Mouse (Mus musculus) forebrain, embryonic 14.5 days (tissue): ENCODE results near the gene Cytl1. TPM values are rescaled to one million over a fixed set of nuclear protein-coding genes. Genes with fewer than 3 reads are reported as not detected.

ENCODE experiments used
- ATAC-seq: fragments of 200-750 bp; cut with Nextera tagmentation; 2 replicates; pipeline ENCODE4 v1.8.0; 2017; ENCODE audit warnings: mild to moderate bottlenecking, moderate library complexity
- DNase-seq: peaks from one replicate; pipeline ENCODE4 v3.0.0-alpha.2; 2015; ENCODE audit warnings: low spot score
- H3K27ac ChIP-seq: fragments of 300-500 bp; sonication (generic); 2 replicates; pipeline ENCODE4 v1.5.1; 2014; ENCODE audit warnings: low read depth, mild to moderate bottlenecking, control low read depth, low read length, moderate library complexity
- H3K27me3 ChIP-seq: fragments of 300-500 bp; sonication (generic); replicated peaks from 2 replicates; pipeline ENCODE4 v1.6.1; 2014; ENCODE audit warnings: low read length, control low read depth, mixed read lengths; ENCODE audit not compliant: control insufficient read depth, insufficient read depth
- H3K36me3 ChIP-seq: fragments of 300-500 bp; sonication (generic); 2 replicates; pipeline ENCODE4 v1.6.1; 2014; ENCODE audit warnings: low read length, control low read depth; ENCODE audit not compliant: control insufficient read depth, insufficient read depth
- H3K4me1 ChIP-seq: fragments of 300-500 bp; sonication (generic); 2 replicates; pipeline ENCODE4 v1.6.1; 2014; ENCODE audit warnings: antibody characterized with exemption, low read length, control low read depth; ENCODE audit not compliant: control insufficient read depth, insufficient read depth
- H3K4me2 ChIP-seq: fragments of 300-500 bp; sonication (generic); 2 replicates; pipeline ENCODE4 v1.6.1; 2014; ENCODE audit warnings: mild to moderate bottlenecking, control low read depth, low read length
- H3K4me3 ChIP-seq: fragments of 300-500 bp; sonication (generic); 2 replicates; pipeline ENCODE4 v1.5.1; 2014; ENCODE audit warnings: low read depth, low read length, control low read depth
- H3K9ac ChIP-seq: fragments of 300-500 bp; sonication (generic); 2 replicates; pipeline ENCODE4 v1.6.1; 2014; ENCODE audit warnings: mild to moderate bottlenecking, low read length, control low read depth, moderate library complexity
- H3K9me3 ChIP-seq: fragments of 300-500 bp; sonication (generic); replicated peaks from 2 replicates; pipeline ENCODE4 v1.6.1; 2016; ENCODE audit warnings: low read length, control low read depth, mixed read lengths; ENCODE audit not compliant: control insufficient read depth
- WGBS: fragments of 180-500 bp; shearing (Covaris S2); extraction: QIAGEN DNeasy Blood & Tissue Kit; methylation state at CpG from one replicate; pipeline ENCODE4 v1.1.7; 2014; 5-methylcytosine and 5-hydroxymethylcytosine counted together
- polyA plus RNA-seq: library from polyadenylated mRNA; unstranded; fragments of >200 nt; fragmentation: Nextera tagmentation; extraction: Ambion mirVana; gene quantifications from 2 replicates; pipeline ENCODE4 v1.2.1, GENCODE M21; 2014

Gene Cytl1
- polyA plus RNA-seq, 1 experiment from 2014 or later = not detected

- Histone ChIP-seq H3K27me3 (no peaks in the 10 kb centered on the region; the same call in 1 of the 2 replicates), H3K9ac (peak overlapping the region; percentile 74), H3K4me2 (peak overlapping the region; percentile 71), H3K36me3 (no peaks in the 10 kb centered on the region), H3K9me3 (no peaks in the 10 kb centered on the region), H3K4me1 (no peaks in the 10 kb centered on the region), H3K27ac (no peak overlapping the region), H3K4me3 (peak overlapping the region; percentile 50)
- WGBS = under 1% methylated on average over 14 of the region's 14 CpGs
- DNase-seq = peak; percentile 79
- peak; percentile 60 for ATAC-seq
These were observed 17.8 kb upstream of the Cytl1 start for GRCm38 (mm10) chr5:37717384-37717963.

DNA sequence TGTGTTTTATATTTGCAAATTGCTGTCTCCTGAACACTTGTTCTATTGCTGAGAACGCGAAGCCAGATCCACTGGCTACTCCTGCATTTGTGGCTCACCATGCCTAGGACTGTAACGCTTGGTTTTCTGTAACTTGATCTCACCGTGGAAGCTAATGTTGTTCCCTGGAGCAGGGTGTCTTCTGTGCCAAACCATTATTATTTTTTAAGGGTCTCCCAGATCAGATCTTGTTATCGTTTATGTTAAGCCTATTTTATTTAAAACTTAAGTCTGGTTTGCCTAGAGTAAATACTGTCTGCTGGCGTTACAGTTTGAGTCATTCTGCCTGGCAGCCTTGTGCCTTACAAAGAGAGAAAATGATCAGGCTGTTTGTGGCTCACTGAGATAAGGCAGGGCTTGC, 14.6 kb upstream of the Cytl1 start:
- no peak overlapping the region for H3K4me2 ChIP-seq
- no peaks in the 10 kb centered on the region; the same call in 1 of the 2 replicates for H3K27me3 ChIP-seq
- H3K27ac ChIP-seq = no peak overlapping the region
- H3K4me1 ChIP-seq = no peaks in the 10 kb centered on the region
- no peak overlapping the region for H3K4me3 ChIP-seq
- no peaks in the 10 kb centered on the region for H3K36me3 ChIP-seq
- no peak for DNase-seq
- H3K9me3 ChIP-seq = no peaks in the 10 kb centered on the region
- H3K9ac ChIP-seq = no peak overlapping the region
- no peak for ATAC-seq
- WGBS = 45% methylated on average over 6 of the region's 6 CpGs

DNA sequence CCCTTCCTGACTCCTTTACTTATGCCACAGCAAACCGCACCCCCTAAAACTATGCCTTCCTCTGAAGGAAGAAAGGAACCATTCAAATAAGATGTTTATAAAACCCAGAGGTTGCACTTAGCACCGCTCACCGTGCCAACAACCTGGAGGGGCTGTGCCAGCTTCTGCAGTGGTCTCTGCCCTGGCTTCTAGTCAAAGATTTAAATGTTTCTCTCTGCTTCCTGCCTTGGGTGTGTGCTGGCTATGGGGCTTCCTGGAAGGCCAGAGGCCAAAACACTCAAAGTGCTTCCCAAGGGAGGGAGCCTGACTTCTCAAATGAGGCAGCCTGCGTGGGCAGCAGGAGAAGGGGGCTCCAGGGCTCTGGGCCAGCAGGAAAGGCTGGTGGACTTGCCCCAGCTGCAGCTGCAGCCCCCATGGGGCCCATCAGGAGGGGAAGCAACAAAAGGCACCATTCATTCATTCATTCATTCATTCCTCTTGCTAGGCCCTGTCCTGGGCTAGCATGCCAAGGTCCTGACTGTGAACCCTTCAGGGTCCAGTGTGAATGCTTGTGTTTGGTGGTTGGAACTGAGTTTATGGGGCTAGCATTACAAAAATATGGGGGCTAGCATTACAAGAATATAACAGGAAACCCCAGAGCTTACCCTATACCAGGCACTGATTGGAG, 10.0 kb upstream of the Cytl1 start:
- Histone ChIP-seq H3K4me2 (no peak overlapping the region), H3K36me3 (no peaks in the 10 kb centered on the region), H3K9ac (no peak overlapping the region), H3K4me1 (no peaks in the 10 kb centered on the region), H3K4me3 (no peak overlapping the region), H3K27ac (no peak overlapping the region), H3K27me3 (no peaks in the 10 kb centered on the region), H3K9me3 (no peaks in the 10 kb centered on the region)
- ATAC-seq (no peak), DNase-seq (no peak)
- 63% methylated on average over 4 of the region's 4 CpGs for WGBS

- Histone ChIP-seq H3K4me1 (no peaks in the 10 kb centered on the region), H3K9ac (no peak overlapping the region), H3K27ac (no peak overlapping the region), H3K4me3 (no peak overlapping the region), H3K9me3 (no peaks in the 10 kb centered on the region; the same call in 1 of the 2 replicates), H3K4me2 (no peak overlapping the region), H3K36me3 (no peaks in the 10 kb centered on the region), H3K27me3 (no peaks in the 10 kb centered on the region)
- 91% methylated on average over 2 of the region's 2 CpGs for WGBS
- ATAC-seq = no peak
- DNase-seq = no peak
These were observed 4.5 kb upstream of the Cytl1 start for GRCm38 (mm10) chr5:37730781-37731180.

GRCm38 (mm10) chr5:37736213-37736612, 894 bp downstream of the Cytl1 start:
- ATAC-seq = no peak
- Histone ChIP-seq H3K27ac (no peak overlapping the region), H3K4me1 (no peaks in the 10 kb centered on the region), H3K27me3 (no peaks in the 10 kb centered on the region), H3K9ac (no peak overlapping the region), H3K9me3 (no peaks in the 10 kb centered on the region; the same call in 1 of the 2 replicates), H3K36me3 (no peaks in the 10 kb centered on the region), H3K4me2 (no peak overlapping the region), H3K4me3 (no peak overlapping the region)
- peak; percentile 36 for DNase-seq
- WGBS = 52% methylated on average over 7 of the region's 7 CpGs

- ATAC-seq (no peak), DNase-seq (no peak)
- Histone ChIP-seq H3K4me1 (no peaks in the 10 kb centered on the region), H3K4me2 (no peak overlapping the region), H3K36me3 (no peaks in the 10 kb centered on the region), H3K27me3 (no peaks in the 10 kb centered on the region), H3K4me3 (no peak overlapping the region), H3K9me3 (no peaks in the 10 kb centered on the region; the same call in 1 of the 2 replicates), H3K9ac (no peak overlapping the region), H3K27ac (no peak overlapping the region)
- WGBS = 81% methylated on average over 13 of the region's 13 CpGs
These were observed 8.8 kb downstream of the Cytl1 start for GRCm38 (mm10) chr5:37743889-37744707.

DNA sequence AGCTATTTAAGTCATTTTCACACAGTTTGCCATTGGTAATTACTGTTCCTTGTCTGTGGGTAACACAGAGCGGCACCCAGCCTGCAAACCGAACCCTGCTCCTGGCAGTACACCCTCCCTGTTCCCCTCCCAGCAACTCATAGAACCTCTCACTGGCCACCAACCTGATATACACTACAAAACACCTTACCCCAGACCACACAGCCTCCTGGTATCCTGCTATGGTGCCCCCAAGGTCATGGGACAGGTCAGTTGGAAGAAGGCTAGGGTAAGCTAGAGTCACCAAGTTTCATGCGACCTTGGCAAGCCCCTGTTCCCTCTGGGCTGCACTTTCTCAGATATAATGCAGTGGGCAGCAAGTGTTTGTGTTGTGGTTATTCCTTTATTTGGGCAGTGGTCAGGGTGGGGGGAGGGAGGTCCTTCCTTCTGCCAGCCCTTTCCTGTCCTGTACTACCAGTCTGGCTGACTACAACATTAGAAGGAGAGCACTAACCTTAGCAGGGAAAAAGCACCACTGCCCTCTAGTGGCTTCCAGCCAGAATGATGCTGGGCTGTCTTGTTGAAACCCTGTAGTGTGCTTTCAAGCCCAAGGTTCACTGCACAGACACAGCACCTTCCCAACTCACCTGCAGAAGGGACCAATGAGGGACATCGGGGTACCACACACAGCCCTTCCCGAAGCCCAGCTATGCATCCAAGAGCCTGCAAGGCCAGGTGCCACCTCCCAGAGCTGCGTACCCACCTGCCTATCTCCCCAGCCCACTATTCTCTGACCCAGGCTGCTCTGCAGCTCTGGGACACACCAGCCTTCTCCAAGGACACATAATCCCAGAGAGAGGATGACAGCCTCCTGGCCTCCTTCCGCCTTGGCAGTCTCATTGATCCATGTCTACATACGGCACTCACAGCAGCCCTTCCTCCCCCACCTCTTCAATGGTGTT, 17.0 kb downstream of the Cytl1 start:
- WGBS = 64% methylated on average over 8 of the region's 8 CpGs
- Histone ChIP-seq H3K4me3 (no peak overlapping the region), H3K9ac (no peak overlapping the region), H3K27me3 (no peaks in the 10 kb centered on the region), H3K27ac (no peak overlapping the region), H3K9me3 (no peaks in the 10 kb centered on the region), H3K4me2 (no peak overlapping the region), H3K36me3 (no peaks in the 10 kb centered on the region), H3K4me1 (no peaks in the 10 kb centered on the region)
- DNase-seq (peak; percentile 87), ATAC-seq (peak; percentile 80; the same call in 1 of the 2 replicates)

- H3K27ac ChIP-seq = no peak overlapping the region
- no peak for DNase-seq
- 81% methylated on average over 7 of the region's 7 CpGs for WGBS
- no peaks in the 10 kb centered on the region for H3K27me3 ChIP-seq
- no peak overlapping the region for H3K9ac ChIP-seq
- no peak for ATAC-seq
- no peaks in the 10 kb centered on the region for H3K9me3 ChIP-seq
- no peaks in the 10 kb centered on the region for H3K4me1 ChIP-seq
- no peak overlapping the region for H3K4me2 ChIP-seq
- no peak overlapping the region for H3K4me3 ChIP-seq
- H3K36me3 ChIP-seq = no peaks in the 10 kb centered on the region
These were observed 18.0 kb downstream of the Cytl1 start for GRCm38 (mm10) chr5:37753366-37753765.
